Mouse (Mus musculus) neural tube, embryonic 11.5 days (tissue): ENCODE measurements at regions not wholly inside any gene's neighbourhood (a gene's known extent, or its start where the extent isn't known, plus 50 kb on each side); places are given as distances from the start of the nearest gene placed in this dataset.
A peak's percentile ranks its signal among the peaks of the same experiment; 100 is the strongest.

Experiments
- ATAC-seq: fragments of 200-750 bp; cut with Nextera tagmentation; 2 replicates; pipeline ENCODE4 v1.8.0; 2017; ENCODE audit warnings: moderate number of reproducible peaks, mild to moderate bottlenecking, moderate TSS enrichment, moderate library complexity; ENCODE audit not compliant: insufficient read depth, low FRiP score, low TSS enrichment
- DNase-seq: peaks from one replicate; pipeline ENCODE4 v3.0.0-alpha.2; 2015; ENCODE audit warnings: low spot score
- H3K27ac ChIP-seq: fragments of 300-500 bp; sonication (generic); 2 replicates; pipeline ENCODE4 v1.5.1; 2014; ENCODE audit warnings: low read depth, mild to moderate bottlenecking, low read length
- H3K27me3 ChIP-seq: fragments of 300-500 bp; sonication (generic); 2 replicates; pipeline ENCODE4 v1.6.1; 2014; ENCODE audit warnings: mild to moderate bottlenecking, low read length, mixed read lengths; ENCODE audit not compliant: control insufficient read depth, insufficient read depth
- H3K36me3 ChIP-seq: fragments of 300-500 bp; sonication (generic); 2 replicates; pipeline ENCODE4 v1.6.1; 2014; ENCODE audit warnings: mild to moderate bottlenecking, low read length, moderate library complexity, mixed read lengths; ENCODE audit not compliant: control insufficient read depth, insufficient read depth
- H3K4me1 ChIP-seq: fragments of 300-500 bp; sonication (generic); 2 replicates; pipeline ENCODE4 v1.6.1; 2014; ENCODE audit warnings: low read length, mixed read lengths; ENCODE audit not compliant: control insufficient read depth, insufficient read depth
- H3K4me2 ChIP-seq: fragments of 300-500 bp; sonication (generic); 2 replicates; pipeline ENCODE4 v1.6.1; 2014; ENCODE audit warnings: low read depth, mild to moderate bottlenecking, moderate library complexity
- H3K4me3 ChIP-seq: fragments of 300-500 bp; sonication (generic); 2 replicates; pipeline ENCODE4 v1.5.1; 2014; ENCODE audit warnings: low read depth, low read length
- H3K9ac ChIP-seq: fragments of 300-500 bp; sonication (generic); 2 replicates; pipeline ENCODE4 v1.6.1; 2014; ENCODE audit warnings: mild to moderate bottlenecking, low read length
- H3K9me3 ChIP-seq: fragments of 300-500 bp; sonication (generic); 2 replicates; pipeline ENCODE4 v1.6.1; 2016; ENCODE audit warnings: low read length; ENCODE audit not compliant: control insufficient read depth
- WGBS: fragments of 180-500 bp; shearing (Covaris S2); extraction: QIAGEN DNeasy Blood & Tissue Kit; methylation state at CpG from one replicate; pipeline ENCODE4 v1.1.7; 2014; 5-methylcytosine and 5-hydroxymethylcytosine counted together

GRCm38 (mm10) chr11:32961600-32961999 is 137.2 kb upstream of the Smim23 start:
- H3K4me3 ChIP-seq, result no peak overlapping the region
- DNase-seq (peak; percentile 27), ATAC-seq (no peak)
- H3K9ac ChIP-seq, result no peak overlapping the region
- H3K4me1 ChIP-seq, result no peaks in the 10 kb centered on the region
- H3K36me3 ChIP-seq, result no peaks in the 10 kb centered on the region
- peaks cover 2% of the 10 kb centered on the region; the same call in 1 of the 2 replicates for H3K9me3 ChIP-seq
- no peak overlapping the region for H3K27ac ChIP-seq
- no peak overlapping the region for H3K4me2 ChIP-seq
- H3K27me3 ChIP-seq, result no peaks in the 10 kb centered on the region
- 72% methylated on average over 3 of the region's 3 CpGs for WGBS

GRCm38 (mm10) chr11:32958961-32959360 is 134.6 kb upstream of the Smim23 start:
- Histone ChIP-seq H3K36me3 (no peaks in the 10 kb centered on the region), H3K27ac (no peak overlapping the region), H3K4me2 (no peak overlapping the region), H3K4me1 (no peaks in the 10 kb centered on the region), H3K27me3 (no peaks in the 10 kb centered on the region), H3K4me3 (no peak overlapping the region), H3K9ac (no peak overlapping the region), H3K9me3 (peaks cover 2% of the 10 kb centered on the region; the same call in 1 of the 2 replicates)
- 43% methylated on average over 5 of the region's 5 CpGs for WGBS
- no peak for ATAC-seq
- DNase-seq, result no peak

GRCm38 (mm10) chr11:32956993-32957392 is 132.6 kb upstream of the Smim23 start:
- H3K27ac ChIP-seq, result no peak overlapping the region
- H3K9ac ChIP-seq, result no peak overlapping the region
- H3K27me3 ChIP-seq, result no peaks in the 10 kb centered on the region
- no peaks in the 10 kb centered on the region for H3K4me1 ChIP-seq
- H3K4me2 ChIP-seq, result no peak overlapping the region
- peaks cover 2% of the 10 kb centered on the region; the same call in 1 of the 2 replicates for H3K9me3 ChIP-seq
- DNase-seq, result peak; percentile 18
- H3K4me3 ChIP-seq, result no peak overlapping the region
- H3K36me3 ChIP-seq, result no peaks in the 10 kb centered on the region
- WGBS, result 30% methylated on average over 7 of the region's 7 CpGs
- peak; percentile 6; the same call in 1 of the 2 replicates for ATAC-seq

- no peak overlapping the region for H3K27ac ChIP-seq
- H3K27me3 ChIP-seq, result no peaks in the 10 kb centered on the region
- DNase-seq (no peak), ATAC-seq (no peak)
- no peak overlapping the region for H3K4me2 ChIP-seq
- H3K4me3 ChIP-seq, result no peak overlapping the region
- H3K36me3 ChIP-seq, result no peaks in the 10 kb centered on the region
- H3K9ac ChIP-seq, result no peak overlapping the region
- H3K9me3 ChIP-seq, result no peaks in the 10 kb centered on the region
- H3K4me1 ChIP-seq, result no peaks in the 10 kb centered on the region
Observed at GRCm38 (mm10) chr11:32952271-32952670, 127.9 kb upstream of the Smim23 start.

GRCm38 (mm10) chr11:32948132-32948531 is 123.7 kb upstream of the Smim23 start:
- H3K9me3 ChIP-seq, result no peaks in the 10 kb centered on the region
- H3K4me3 ChIP-seq, result no peak overlapping the region
- 84% methylated on average over 4 of the region's 4 CpGs for WGBS
- no peaks in the 10 kb centered on the region for H3K27me3 ChIP-seq
- no peaks in the 10 kb centered on the region for H3K4me1 ChIP-seq
- H3K4me2 ChIP-seq, result no peak overlapping the region
- DNase-seq (no peak), ATAC-seq (no peak)
- H3K9ac ChIP-seq, result no peak overlapping the region
- H3K36me3 ChIP-seq, result no peaks in the 10 kb centered on the region
- no peak overlapping the region for H3K27ac ChIP-seq

GRCm38 (mm10) chr11:32946481-32947001 is 122.1 kb upstream of the Smim23 start:
- H3K4me1 ChIP-seq, result no peaks in the 10 kb centered on the region
- WGBS, result 74% methylated on average over 3 of the region's 3 CpGs
- H3K36me3 ChIP-seq, result no peaks in the 10 kb centered on the region
- no peak for ATAC-seq
- H3K27ac ChIP-seq, result no peak overlapping the region
- H3K9ac ChIP-seq, result no peak overlapping the region
- no peak overlapping the region for H3K4me3 ChIP-seq
- H3K4me2 ChIP-seq, result no peak overlapping the region
- H3K9me3 ChIP-seq, result no peaks in the 10 kb centered on the region
- no peaks in the 10 kb centered on the region for H3K27me3 ChIP-seq
- no peak for DNase-seq

GRCm38 (mm10) chr11:32945071-32945470 is 120.7 kb upstream of the Smim23 start:
- no peaks in the 10 kb centered on the region for H3K36me3 ChIP-seq
- no peak overlapping the region for H3K27ac ChIP-seq
- no peak for ATAC-seq
- WGBS, result 83% methylated on average over 2 of the region's 2 CpGs
- H3K9ac ChIP-seq, result no peak overlapping the region
- no peak overlapping the region for H3K4me3 ChIP-seq
- H3K4me2 ChIP-seq, result no peak overlapping the region
- H3K9me3 ChIP-seq, result no peaks in the 10 kb centered on the region
- no peak for DNase-seq
- H3K27me3 ChIP-seq, result no peaks in the 10 kb centered on the region
- H3K4me1 ChIP-seq, result no peaks in the 10 kb centered on the region

GRCm38 (mm10) chr11:32941331-32942009 is 117.1 kb upstream of the Smim23 start:
- WGBS, result 73% methylated on average over 5 of the region's 5 CpGs
- no peak overlapping the region for H3K4me2 ChIP-seq
- no peak for DNase-seq
- no peaks in the 10 kb centered on the region for H3K4me1 ChIP-seq
- H3K36me3 ChIP-seq, result no peaks in the 10 kb centered on the region
- H3K4me3 ChIP-seq, result no peak overlapping the region
- no peak for ATAC-seq
- no peak overlapping the region for H3K27ac ChIP-seq
- H3K9me3 ChIP-seq, result no peaks in the 10 kb centered on the region
- no peak overlapping the region for H3K9ac ChIP-seq
- no peaks in the 10 kb centered on the region for H3K27me3 ChIP-seq

GRCm38 (mm10) chr11:32939102-32939501 is 114.7 kb upstream of the Smim23 start:
- H3K4me3 ChIP-seq, result no peak overlapping the region
- no peak overlapping the region for H3K9ac ChIP-seq
- DNase-seq (no peak), ATAC-seq (no peak)
- no peak overlapping the region for H3K4me2 ChIP-seq
- no peaks in the 10 kb centered on the region for H3K4me1 ChIP-seq
- no peaks in the 10 kb centered on the region for H3K27me3 ChIP-seq
- H3K9me3 ChIP-seq, result no peaks in the 10 kb centered on the region
- no peaks in the 10 kb centered on the region for H3K36me3 ChIP-seq
- WGBS, result 84% methylated on average over 1 of the region's 1 CpGs
- no peak overlapping the region for H3K27ac ChIP-seq
